ENCODE assay signal across 8 mouse cellular contexts in the genomic region with DNA sequence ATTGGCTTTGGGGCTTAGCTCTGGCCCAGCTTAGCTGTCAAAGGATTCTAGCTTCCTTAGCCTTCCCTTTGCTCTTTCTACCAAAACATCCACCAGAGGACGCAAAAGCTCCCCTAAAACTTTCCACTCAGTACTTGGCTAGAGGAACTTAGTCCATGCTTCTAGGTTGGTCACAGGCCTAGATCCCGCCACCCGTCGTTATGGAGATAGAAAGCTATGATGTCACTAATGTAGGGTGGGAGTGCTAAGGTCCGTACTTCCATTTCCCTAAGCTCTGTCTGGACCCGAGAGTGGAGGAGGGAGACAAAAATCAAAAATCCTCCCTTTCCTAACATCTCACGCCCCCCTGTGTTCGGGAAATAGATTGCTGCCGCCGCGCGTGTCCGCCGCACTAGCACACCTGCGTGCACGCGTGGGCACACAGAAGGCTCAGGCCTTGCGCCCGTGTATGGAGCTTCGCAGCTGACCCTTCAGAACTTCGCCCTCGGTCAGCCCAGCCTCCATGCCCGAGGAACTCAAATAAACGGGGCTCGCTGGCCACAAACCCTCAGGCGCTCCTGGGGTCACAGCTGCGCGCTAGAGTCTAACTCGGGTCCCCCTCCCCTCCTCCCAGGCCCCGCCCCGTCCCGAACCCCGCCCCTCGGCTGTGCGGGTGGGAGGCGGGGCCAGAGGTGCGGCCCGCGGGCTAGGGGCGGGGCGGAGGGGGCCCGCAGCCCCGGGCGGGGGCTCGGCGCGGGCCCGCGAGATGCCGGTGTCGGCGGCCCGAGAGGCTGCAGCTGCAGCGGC. TPM values are rescaled to one million over a fixed set of nuclear protein-coding genes. Genes with fewer than 3 reads are reported as not detected.
A peak's percentile ranks its signal among the peaks of the same experiment; 100 is the strongest.
DNase-seq lines count a peak whose midpoint lies in the region; ATAC-seq and TF ChIP-seq lines count a peak whose summit lies in the region.

No protein-coding gene starts in this region.

- no peaks in the 10 kb centered on the region for H3K9me3 ChIP-seq in hindbrain, embryonic 14.5 days (ENCODE audit: control insufficient read depth, low read length)

- H3K27me3 ChIP-seq in Patski, result no peaks in the 10 kb centered on the region
- H3K27me3 ChIP-seq in hindbrain, embryonic 14.5 days (ENCODE audit: control insufficient read depth, insufficient read depth, low read length), result no peaks in the 10 kb centered on the region

- H3K27ac ChIP-seq in hindbrain, embryonic 14.5 days, result peak overlapping the region; percentile 82

- DNase-seq in Patski (ENCODE audit: low read depth, low spot score), result no peak
- peak; percentile 81 to 82 for DNase-seq in cerebellum, postnatal 14 days
- DNase-seq in frontal cortex, postnatal 36 days (ENCODE audit: low spot score in 2 of 2), result peak; percentile 48 to 72
- DNase-seq in hindbrain, embryonic 14.5 days (ENCODE audit: low spot score), result peak; percentile 80
- DNase-seq in layer of hippocampus, postnatal 25 days (ENCODE audit: extremely low spot score in 1 of 2, low spot score in 1 of 2), result peak; percentile 41 to 48
- peak; percentile 83 for DNase-seq in lung, postnatal 10 days
- peak; percentile 49 for DNase-seq in ovary, postnatal 14 days (ENCODE audit: low spot score)
- DNase-seq in thymus, postnatal 14 days, result peak; percentile 82

- in situ Hi-C loops in Patski (cut with MboI; ENCODE audit: low pct_unique_long_range_greater_than_20kb), result loop anchor here (5.0 kb wide), 1 partner anchor 95 kb away; no protein-coding TSS in a partner anchor

- peak overlapping the region; percentile 84 for H3K9ac ChIP-seq in hindbrain, embryonic 14.5 days

- under 1% methylated on average over 45 of the region's 54 CpGs for WGBS in hindbrain, embryonic 14.5 days

- H3K4me1 ChIP-seq in hindbrain, embryonic 14.5 days (replicated peaks; ENCODE audit: control insufficient read depth, insufficient read depth, low read length), result peaks cover 33% of the 10 kb centered on the region

- TF ChIP-seq CTCF in Patski (IDR thresholded peaks at IDR 0.05), result no peak

- POLR2A ChIA-PET in Patski (lab: Charles Lee), result interaction anchor here (0.6 to 1.6 kb wide), 4 partner anchors 50 to 134 kb away, joined by 3 to 5 read pairs (median 4); a partner anchor contains a TSS

- peak overlapping the region; percentile 80 for H3K4me2 ChIP-seq in hindbrain, embryonic 14.5 days (replicated peaks)

- ATAC-seq in Patski, result peak; percentile 58
- ATAC-seq in hindbrain, embryonic 14.5 days (ENCODE audit: low FRiP score), result peak; percentile 65

- CTCF ChIA-PET in Patski (lab: Charles Lee), result interaction anchor here (1.0 to 1.8 kb wide), 10 partner anchors 13 to 99 kb away, joined by 3 to 10 read pairs (median 3); no protein-coding TSS in a partner anchor

- peak overlapping the region; percentile 64 for H3K4me3 ChIP-seq in hindbrain, embryonic 14.5 days (replicated peaks; ENCODE audit: low read length)

- H3K36me3 ChIP-seq in hindbrain, embryonic 14.5 days (replicated peaks; ENCODE audit: control insufficient read depth, insufficient read depth), result peaks cover 15% of the 10 kb centered on the region

RNA-seq across cellular contexts. Expression of a gene that starts 1.6 kb away (rescaled TPM):
- 202 TPM for polyA plus RNA-seq in Patski (2021)
- 99.9 and 117 TPM in 2 replicates for polyA plus RNA-seq in hindbrain, embryonic 14.5 days (2014; fragmentation: Nextera tagmentation; extraction: Ambion mirVana)
- 10 to 100 TPM; 33.2 to 36.0 TPM for total RNA-seq in layer of hippocampus, postnatal 25 days (2021)

RNA-seq across cellular contexts. Expression of a gene that starts 2.9 kb away (rescaled TPM):
- polyA plus RNA-seq in Patski (2021), result 22.6 TPM
- 51.0 and 52.5 TPM in 2 replicates for polyA plus RNA-seq in hindbrain, embryonic 14.5 days (2014; fragmentation: Nextera tagmentation; extraction: Ambion mirVana)
- total RNA-seq in layer of hippocampus, postnatal 25 days (2021), result 100 to 1,000 TPM; 145 to 159 TPM

RNA-seq across cellular contexts. Expression of a gene that starts 19.5 kb away (rescaled TPM):
- polyA plus RNA-seq in Patski (2021), result 39.5 TPM
- 2.6 and 5.4 TPM in 2 replicates for polyA plus RNA-seq in hindbrain, embryonic 14.5 days (2014; fragmentation: Nextera tagmentation; extraction: Ambion mirVana)
- 1 to 10 TPM; 1.9 to 2.2 TPM for total RNA-seq in layer of hippocampus, postnatal 25 days (2021)

RNA-seq across cellular contexts. Expression of a gene that starts 25.6 kb away (rescaled TPM):
- 391 TPM for polyA plus RNA-seq in Patski (2021)
- 248 and 297 TPM in 2 replicates for polyA plus RNA-seq in hindbrain, embryonic 14.5 days (2014; fragmentation: Nextera tagmentation; extraction: Ambion mirVana)
- 10 to 100 TPM; 50.0 to 52.5 TPM for total RNA-seq in layer of hippocampus, postnatal 25 days (2021)

RNA-seq across cellular contexts. Expression of a gene that starts 42.5 kb away (rescaled TPM):
- polyA plus RNA-seq in Patski (2021), result 28.1 TPM
- 1.9 and 2.2 TPM in 2 replicates for polyA plus RNA-seq in hindbrain, embryonic 14.5 days (2014; fragmentation: Nextera tagmentation; extraction: Ambion mirVana)
- 1 to 10 TPM; 1.3 to 1.4 TPM for total RNA-seq in layer of hippocampus, postnatal 25 days (2021)
